Mouse (Mus musculus) cerebellum, adult 2 months (tissue): ENCODE results near the gene Cryz.

Experiments
- CTCF ChIP-seq: fragments of 200-500 bp; IDR thresholded peaks from 2 replicates; pipeline ENCODE4 v1.5.1; 2011; ENCODE audit warnings: low read depth, mild to moderate bottlenecking, control low read depth, low read length, moderate library complexity, borderline replicate concordance; ENCODE audit not compliant: insufficient read depth
- POLR2A ChIP-seq: fragments of 200-500 bp; IDR thresholded peaks from 2 replicates; pipeline ENCODE4 v1.6.1; 2011; ENCODE audit warnings: low read length, control low read depth, borderline replicate concordance; ENCODE audit not compliant: insufficient read depth

- TF ChIP-seq CTCF (no peak), POLR2A (no peak)
Measured at GRCm38 (mm10) chr3:154570029-154570575, 26.4 kb upstream of the Cryz start.
